Mouse (Mus musculus) gastrocnemius, adult 2 months (tissue): ENCODE measurements at regions not wholly inside any gene's neighbourhood (a gene's known extent, or its start where the extent isn't known, plus 50 kb on each side); places are given as distances from the start of the nearest gene placed in this dataset.

Experiments used
- DNase-seq: peaks from one replicate; pipeline ENCODE4 v3.0.0; 2022
- H3K27ac ChIP-seq: fragments of 200-600 bp; 2 replicates; pipeline ENCODE4 v1.8.1; 2022; ENCODE audit warnings: mild to moderate bottlenecking
- H3K4me3 ChIP-seq: fragments of 200-600 bp; 2 replicates; pipeline ENCODE4 v1.8.1; 2022; ENCODE audit warnings: mild to moderate bottlenecking, moderate library complexity
- CTCF ChIP-seq: fragments of 200-600 bp; IDR thresholded peaks from 2 replicates; pipeline ENCODE4 v1.8.1; 2022; ENCODE audit warnings: antibody characterized with exemption, mild to moderate bottlenecking, moderate library complexity
- intact Hi-C: fragments of 180-260 bp; cut with DNase I; formaldehyde crosslinking; loops from one replicate; pipeline ENCODE4 v1.15.1; 2025

DNA sequence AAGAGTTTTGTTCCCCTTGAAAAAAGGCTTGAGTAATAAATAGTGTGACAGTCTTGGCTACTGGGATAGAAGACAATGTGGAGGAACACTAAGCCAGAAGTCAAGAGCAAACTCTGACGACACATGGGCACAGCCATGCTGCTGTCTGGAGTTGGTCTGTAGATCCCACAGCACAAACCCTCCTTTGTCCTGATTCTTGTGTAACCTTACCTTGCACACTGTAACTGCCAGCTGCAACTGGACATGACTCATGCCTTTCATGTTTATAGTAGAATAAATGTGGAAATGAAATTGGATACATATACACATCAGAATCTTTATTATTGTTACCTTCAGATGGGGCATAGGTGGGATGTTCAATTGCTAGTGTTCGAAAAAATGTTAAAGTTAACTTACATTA is 195.3 kb upstream of the Kbtbd8 start:
- Histone ChIP-seq H3K27ac (no peak overlapping the region), H3K4me3 (no peak overlapping the region)
- no peak for TF ChIP-seq CTCF
- intact Hi-C loops: no loop called here
- no peak for DNase-seq

DNA sequence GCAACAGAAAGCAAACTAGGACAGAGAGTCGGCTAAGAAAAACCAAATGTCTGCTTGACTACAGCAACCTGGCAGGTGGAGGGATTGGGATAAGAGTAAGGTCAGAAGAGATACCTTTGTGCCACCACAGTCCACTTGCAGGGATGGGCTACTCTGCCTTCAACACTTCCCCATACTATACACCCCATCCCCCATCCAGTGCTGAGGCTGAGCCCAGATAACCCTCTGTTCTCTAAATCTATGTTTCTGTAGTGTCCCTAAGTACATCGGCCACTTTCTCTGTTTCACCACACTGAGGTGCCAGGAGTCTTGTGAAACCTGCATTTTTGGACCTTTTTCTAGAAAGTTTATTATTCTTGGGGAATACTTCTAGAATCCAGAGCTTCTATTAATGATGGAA is 196.3 kb upstream of the Kbtbd8 start:
- intact Hi-C loops: no loop called here
- no peak for TF ChIP-seq CTCF
- Histone ChIP-seq H3K27ac (peak overlapping the region; percentile 48), H3K4me3 (no peak overlapping the region)
- no peak for DNase-seq

DNA sequence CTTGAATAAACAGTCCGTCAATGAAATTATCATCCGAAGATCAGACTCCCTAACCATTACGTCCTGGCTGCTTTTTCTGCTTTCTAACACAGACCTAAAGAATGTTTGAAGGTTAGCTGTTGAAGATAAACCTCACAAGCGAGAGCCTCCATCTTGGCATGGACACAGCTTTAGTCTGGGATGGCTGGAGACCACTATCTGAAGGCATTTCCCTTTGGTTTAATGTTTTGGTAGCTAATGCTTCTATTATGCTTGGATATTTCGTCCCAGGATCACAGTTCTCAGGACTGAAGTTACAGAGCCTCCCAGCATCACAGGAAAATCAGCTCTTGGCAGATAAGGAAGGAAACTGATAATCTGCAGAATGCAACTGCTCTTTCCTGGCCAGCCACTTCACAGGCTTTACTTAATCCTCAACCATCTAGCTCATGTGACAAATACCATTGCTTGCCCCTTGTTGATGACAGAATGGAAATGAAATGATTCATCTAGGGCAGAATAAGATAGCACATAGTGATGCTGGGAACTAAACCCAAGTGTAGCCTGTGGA is 197.8 kb upstream of the Kbtbd8 start:
- Histone ChIP-seq H3K27ac (no peak overlapping the region), H3K4me3 (no peak overlapping the region)
- TF ChIP-seq CTCF: no peak
- no peak for DNase-seq
- intact Hi-C loops: no loop called here

DNA sequence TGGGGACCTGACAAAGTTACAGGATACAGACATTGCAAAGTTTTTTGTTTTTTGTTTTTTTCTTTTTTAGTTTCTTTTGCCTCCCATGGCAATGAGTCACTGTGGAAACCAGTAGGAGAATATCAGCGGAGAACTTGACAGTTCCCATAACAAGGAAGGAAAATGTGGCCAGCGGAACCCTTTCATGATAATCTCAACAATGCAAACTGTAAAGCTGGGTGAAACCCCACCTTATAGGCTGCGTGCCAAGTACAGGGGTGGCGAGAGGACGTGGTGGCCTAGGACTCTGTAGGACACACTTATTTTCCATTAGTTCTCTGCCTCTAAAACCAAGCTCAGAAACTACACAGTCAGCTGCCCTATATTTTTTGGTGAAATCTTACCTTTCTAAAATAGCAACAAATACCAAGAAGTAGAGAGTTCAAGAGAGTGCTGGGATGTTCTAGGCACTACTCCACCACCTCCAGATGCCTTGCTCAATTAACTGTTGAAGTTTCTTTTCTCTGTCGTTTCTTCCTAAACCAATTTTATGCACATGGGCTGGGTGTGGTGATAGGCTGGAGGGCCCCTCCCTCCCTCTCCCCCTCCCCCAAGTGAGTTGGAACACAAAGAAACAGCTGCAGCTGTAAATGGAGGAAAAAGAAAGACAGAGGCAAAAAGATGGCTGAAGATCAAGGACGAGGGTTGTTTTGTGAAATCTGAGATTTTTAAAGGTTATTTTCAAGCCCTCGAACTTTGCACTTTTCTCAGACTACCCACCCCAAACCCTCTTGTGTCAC is 201.0 kb upstream of the Kbtbd8 start:
- no peak for DNase-seq
- peak overlapping the region; percentile 40; the same call in 1 of the 2 replicates for H3K27ac ChIP-seq
- no peak for TF ChIP-seq CTCF
- H3K4me3 ChIP-seq: no peak overlapping the region
- intact Hi-C loops: no loop called here

DNA sequence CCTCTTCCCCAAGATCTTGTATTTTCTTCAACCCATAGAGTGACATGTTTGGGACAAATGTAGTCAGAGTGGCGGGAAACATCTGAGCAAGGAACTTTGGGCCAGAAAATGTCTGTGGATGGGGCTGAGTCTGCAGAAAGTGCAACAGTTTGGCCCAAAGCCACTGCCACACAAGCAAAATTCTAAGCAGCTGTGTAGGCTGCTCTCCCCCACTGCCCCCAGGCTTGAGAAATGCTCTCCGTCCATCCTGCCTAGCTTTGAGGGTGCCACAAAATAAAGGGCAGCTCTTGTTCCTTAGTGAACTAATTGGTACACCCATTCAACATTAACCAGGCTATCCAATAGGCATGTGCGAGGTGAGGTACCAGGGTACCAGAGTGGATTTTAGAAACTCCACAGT is 205.2 kb upstream of the Kbtbd8 start:
- H3K27ac ChIP-seq: no peak overlapping the region
- intact Hi-C loops: no loop called here
- no peak for TF ChIP-seq CTCF
- no peak overlapping the region for H3K4me3 ChIP-seq
- no peak for DNase-seq

DNA sequence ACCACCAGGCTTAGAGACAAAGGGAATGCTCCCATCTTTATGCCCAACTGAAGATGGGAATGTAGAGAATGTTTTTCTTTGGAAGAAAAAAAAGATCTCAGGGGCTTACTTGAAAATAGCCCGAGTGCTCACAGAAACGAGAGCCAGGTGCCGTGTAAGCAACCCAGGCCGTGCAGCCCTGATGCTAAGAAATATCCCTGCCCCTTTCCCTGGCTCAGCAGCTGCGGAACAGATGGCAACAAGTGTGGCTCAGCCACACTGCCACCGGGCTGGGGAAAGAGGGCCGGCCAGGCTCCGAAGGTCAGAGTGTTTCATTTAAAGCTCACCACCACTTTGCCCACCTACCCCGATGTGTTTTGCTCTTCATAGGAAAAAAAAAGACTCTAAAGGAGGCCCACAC is 205.7 kb upstream of the Kbtbd8 start:
- Histone ChIP-seq H3K4me3 (no peak overlapping the region), H3K27ac (no peak overlapping the region)
- DNase-seq: no peak
- TF ChIP-seq CTCF: no peak
- intact Hi-C loops: no loop called here

DNA sequence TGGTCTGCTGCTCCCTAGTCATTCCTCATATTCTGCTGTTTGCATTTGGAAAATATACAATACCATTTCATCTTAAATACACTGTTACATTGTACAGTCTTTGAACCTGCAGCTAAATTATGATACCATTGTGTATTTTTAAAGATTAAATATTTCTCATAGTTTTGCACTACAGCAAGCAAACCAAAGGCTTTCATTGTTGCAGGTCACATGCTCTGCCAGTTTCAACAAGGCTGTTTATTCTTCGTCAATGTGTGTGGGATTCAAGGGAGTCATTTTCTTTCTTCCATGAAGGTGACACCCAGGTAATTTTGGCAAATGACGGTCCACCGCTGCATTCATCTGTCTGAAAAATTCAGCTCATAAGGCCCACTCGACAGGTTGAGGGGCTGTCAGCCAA is 200.9 kb upstream of the Lrig1 start:
- intact Hi-C loops: no loop called here
- H3K27ac ChIP-seq: no peak overlapping the region
- TF ChIP-seq CTCF: no peak
- no peak for DNase-seq
- no peak overlapping the region for H3K4me3 ChIP-seq

DNA sequence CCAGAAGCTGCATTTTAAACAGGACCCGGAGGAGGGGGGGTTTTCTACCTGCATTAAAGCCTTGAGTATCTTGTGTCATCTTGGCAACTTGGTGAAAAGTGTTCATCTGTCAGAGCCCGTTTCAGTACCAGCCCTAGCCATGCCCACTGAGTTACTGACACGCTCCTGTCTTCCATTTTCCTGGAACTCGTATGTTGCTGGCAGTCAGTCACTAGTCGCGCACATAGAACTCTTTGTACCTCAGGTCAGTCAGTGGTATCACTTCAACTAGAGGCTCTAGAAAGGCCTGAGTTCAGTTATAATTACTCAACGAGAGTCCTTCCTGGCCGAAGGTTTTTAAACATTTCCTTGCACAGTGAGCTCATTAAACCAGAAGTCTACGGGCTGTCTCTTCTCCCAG is 198.9 kb upstream of the Lrig1 start:
- Histone ChIP-seq H3K4me3 (no peak overlapping the region), H3K27ac (no peak overlapping the region)
- intact Hi-C loops: no loop called here
- no peak for DNase-seq
- TF ChIP-seq CTCF: no peak

DNA sequence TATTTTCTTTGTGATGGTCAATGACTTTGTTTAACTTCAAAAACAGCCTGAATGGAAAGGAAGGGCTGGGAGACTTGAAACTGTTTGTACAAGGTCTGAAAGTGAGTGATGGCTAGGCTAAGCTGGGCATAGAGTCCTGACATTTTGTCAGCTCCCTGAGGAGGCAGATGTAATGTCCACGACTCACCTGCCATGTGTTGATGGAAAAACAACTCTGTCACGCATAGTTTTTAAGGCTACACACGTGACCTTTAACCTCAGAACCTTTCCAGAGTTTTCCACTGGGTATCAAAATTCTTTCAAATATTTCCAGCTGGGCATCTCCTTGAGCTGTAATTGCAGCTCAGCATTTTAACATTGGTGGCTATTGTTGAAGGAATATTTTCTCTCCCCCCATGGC is 190.2 kb upstream of the Lrig1 start:
- Histone ChIP-seq H3K4me3 (no peak overlapping the region), H3K27ac (no peak overlapping the region)
- no peak for TF ChIP-seq CTCF
- intact Hi-C loops: no loop called here
- DNase-seq: no peak

DNA sequence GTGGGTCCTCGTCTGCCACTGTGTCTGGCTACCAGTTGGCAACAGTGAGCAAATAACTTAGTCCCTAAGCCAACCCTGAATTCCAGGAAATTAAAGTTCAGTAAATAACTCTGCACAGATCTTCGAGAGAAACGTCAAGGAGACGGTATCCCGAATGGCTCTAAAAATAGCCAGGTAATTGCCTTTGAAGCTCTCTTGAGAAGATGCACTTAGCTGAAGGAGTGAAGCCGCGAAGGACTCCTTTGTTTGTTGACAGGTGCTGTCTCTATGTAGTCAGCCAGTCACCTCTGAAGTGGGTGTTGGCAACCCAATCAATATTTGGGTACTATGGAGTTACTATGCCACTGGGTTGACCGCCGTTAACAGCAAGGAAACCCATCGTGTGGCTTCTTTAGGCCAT is 189.3 kb upstream of the Lrig1 start:
- Histone ChIP-seq H3K4me3 (no peak overlapping the region), H3K27ac (no peak overlapping the region)
- no peak for DNase-seq
- intact Hi-C loops: no loop called here
- no peak for TF ChIP-seq CTCF

DNA sequence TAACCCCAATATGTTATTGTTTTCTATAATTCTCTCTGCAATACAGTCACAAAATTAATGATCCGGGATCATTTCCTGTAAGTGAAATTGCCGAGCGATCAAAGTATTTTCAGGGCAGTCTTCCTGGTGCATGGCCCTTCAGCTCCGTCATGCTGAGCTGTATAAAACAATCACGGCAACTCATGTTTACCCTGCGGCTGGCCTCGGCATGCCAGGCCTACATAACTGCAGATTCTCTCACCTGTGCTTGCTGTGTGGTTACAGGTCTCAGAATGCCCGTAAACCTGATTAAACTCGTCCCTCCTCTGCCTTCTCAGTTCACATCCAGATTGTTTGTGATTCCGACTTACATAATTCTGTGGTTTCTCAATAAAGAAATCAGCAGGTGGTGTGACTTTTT is 181.2 kb upstream of the Lrig1 start:
- intact Hi-C loops: no loop called here
- no peak overlapping the region for H3K4me3 ChIP-seq
- TF ChIP-seq CTCF: no peak
- H3K27ac ChIP-seq: no peak overlapping the region
- no peak for DNase-seq

DNA sequence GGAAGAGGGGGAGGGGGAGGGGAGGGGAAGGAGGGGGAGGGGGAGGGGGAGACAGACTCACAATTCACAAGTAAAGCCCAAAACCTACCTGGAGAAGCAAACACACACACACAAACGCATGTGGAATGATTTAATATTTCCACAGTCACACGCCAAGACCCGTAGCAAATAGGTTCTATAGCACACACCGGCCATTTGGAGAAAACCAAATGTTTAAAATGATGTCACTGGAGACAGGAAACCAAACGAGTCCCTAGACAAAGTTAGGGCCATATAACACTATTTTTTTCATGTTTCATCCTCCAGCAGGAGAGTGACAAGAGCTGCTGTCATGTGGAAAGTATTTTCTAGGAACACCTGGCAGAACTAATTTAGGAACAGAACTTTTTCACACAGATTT is 175.9 kb upstream of the Lrig1 start:
- no peak for TF ChIP-seq CTCF
- no peak for DNase-seq
- intact Hi-C loops: no loop called here
- H3K27ac ChIP-seq: no peak overlapping the region
- no peak overlapping the region for H3K4me3 ChIP-seq

DNA sequence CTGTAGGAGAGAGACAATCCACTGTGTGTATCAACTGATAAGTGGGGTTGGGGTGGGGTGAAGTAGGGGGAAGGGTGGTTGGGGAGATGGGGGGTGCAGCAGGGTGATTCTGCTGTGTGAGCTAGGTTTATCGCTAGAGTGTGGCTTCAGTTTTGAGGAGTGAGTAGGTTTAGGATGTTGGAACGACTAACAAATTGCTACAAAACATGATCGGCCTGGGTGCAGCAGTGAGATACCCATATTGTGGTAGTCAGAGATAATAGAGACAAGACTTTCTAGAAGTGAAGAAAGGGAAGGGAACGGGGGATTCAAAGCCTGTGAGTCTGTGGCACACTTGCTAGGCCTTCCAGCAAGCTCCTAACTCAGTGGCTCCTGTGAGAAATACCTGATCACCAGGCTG is 175.1 kb upstream of the Lrig1 start:
- Histone ChIP-seq H3K4me3 (no peak overlapping the region), H3K27ac (no peak overlapping the region)
- TF ChIP-seq CTCF: no peak
- no peak for DNase-seq
- intact Hi-C loops: no loop called here

DNA sequence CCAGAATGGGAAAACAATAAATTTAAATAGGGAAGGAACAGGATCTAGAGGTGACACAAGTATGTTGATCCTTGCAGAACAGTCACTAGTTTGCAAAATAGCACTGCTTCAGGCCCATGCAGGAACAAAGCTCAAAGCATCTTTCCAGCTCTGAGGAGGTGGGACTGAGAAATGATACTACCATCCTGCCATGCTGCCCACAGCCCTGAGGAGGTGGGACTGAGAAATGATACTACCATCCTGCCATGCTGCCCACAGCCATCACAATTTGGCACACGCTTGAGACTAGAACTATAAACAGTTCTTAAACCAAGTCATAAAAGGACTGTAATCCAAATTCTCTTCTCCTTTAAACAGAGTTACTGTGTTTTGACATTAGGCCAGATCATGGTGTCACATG is 174.5 kb upstream of the Lrig1 start:
- intact Hi-C loops: no loop called here
- no peak overlapping the region for H3K27ac ChIP-seq
- no peak overlapping the region for H3K4me3 ChIP-seq
- no peak for DNase-seq
- TF ChIP-seq CTCF: no peak
